Mouse (Mus musculus) lung, adult 18-20 months (tissue): ENCODE results near the gene Srgap1.

Experiments used
- DNase-seq, 2 experiments: peaks; one replicate each; pipeline ENCODE4 v3.0.0; 2022; ENCODE audit warnings: mixed read lengths in 2 of 2

Gene Srgap1

GRCm38 (mm10) chr10:121873063-121873489 is 174.0 kb downstream of the Srgap1 start:
- DNase-seq: no peak

GRCm38 (mm10) chr10:121869941-121870340 is 177.2 kb downstream of the Srgap1 start:
- no peak for DNase-seq

- DNase-seq: no peak
Observed at GRCm38 (mm10) chr10:121868255-121868654, 178.9 kb downstream of the Srgap1 start.

GRCm38 (mm10) chr10:121865503-121866239 is 181.4 kb downstream of the Srgap1 start:
- no peak for DNase-seq

GRCm38 (mm10) chr10:121860924-121861323 is 186.2 kb downstream of the Srgap1 start:
- DNase-seq: no peak

DNA sequence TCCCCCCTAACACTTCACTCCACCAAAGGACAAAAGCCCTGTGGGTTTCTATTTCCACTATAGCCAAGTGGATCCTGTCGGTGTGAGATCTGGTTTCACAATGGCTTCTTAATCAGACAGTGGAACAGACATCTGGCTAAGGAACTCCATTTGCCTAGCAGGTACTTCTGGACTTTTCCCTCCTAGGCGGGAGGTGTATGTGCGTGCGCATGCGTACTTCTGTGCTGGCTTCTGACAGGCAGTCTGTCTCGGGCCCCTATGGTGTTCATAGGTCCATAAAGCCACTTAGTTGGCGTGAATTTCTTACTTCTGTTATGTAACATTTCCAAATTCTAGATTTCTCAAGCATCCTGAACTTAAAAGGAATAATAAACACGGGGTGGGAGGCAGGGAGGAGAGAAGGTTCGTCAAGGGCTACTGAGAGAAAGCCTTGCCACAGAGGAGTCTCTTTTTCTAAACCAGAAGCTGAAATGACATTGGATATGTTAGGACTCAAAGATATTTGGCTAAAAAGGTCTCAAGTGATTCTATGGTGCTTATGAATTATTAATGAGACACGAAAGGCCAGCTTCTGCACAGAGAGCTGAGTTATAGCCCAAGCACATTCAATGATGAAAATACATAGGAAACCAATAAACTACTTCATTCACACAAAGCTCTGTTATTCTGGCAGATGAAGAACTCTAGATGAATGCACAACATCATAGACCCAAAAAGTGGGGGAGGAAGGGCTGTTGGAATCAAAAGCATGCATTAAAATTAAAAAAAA is 187.1 kb downstream of the Srgap1 start:
- DNase-seq: no peak

DNA sequence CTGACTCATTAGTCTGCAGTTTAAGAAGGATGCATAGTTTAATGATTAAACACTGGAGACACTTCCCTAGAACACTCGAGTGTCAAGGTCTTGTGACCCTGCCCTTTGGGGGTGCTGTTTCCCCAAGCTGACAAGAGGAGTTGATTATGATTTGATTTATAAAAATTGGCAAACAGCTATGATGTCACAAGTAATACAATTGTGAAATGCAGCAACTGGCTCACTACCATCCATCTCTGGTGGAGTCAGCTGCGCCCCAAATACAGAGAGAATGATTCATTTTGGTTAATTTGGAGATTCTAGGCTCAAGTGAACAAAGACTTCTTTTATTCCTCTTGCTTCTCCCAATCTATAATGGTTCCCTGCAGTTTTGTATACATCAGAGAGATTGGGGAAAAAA is 188.2 kb downstream of the Srgap1 start:
- DNase-seq: no peak

- DNase-seq: no peak
Observed at GRCm38 (mm10) chr10:121858086-121858485, 189.0 kb downstream of the Srgap1 start.

DNA sequence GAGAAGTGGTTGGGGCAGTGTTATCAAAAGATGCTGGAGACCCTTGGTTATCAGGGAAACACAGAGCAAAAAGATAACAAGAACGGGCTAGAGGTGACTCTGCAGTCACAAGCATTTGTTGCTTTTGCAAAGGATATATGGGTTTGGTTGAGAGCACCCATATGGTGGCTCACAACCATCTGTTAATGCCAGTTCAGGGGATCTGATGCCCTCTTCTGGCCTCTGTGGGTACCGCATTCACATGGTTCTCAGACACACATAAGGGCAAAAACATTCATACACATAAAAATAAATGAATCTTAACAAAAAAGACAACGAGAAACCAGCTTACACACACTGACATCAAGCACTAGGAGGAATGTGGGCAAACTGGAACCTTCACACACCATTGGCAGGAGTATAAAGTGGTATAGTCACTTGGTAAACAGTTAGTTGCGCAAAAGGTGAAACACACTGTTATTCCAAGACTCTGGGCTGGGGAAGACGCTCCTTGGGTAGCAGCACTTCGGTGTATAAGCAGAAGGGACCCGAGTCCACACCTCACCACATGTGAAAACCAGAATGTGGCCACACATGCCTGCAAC is 191.2 kb downstream of the Srgap1 start:
- DNase-seq: peak in 1 of 2 experiments; percentile 26

DNA sequence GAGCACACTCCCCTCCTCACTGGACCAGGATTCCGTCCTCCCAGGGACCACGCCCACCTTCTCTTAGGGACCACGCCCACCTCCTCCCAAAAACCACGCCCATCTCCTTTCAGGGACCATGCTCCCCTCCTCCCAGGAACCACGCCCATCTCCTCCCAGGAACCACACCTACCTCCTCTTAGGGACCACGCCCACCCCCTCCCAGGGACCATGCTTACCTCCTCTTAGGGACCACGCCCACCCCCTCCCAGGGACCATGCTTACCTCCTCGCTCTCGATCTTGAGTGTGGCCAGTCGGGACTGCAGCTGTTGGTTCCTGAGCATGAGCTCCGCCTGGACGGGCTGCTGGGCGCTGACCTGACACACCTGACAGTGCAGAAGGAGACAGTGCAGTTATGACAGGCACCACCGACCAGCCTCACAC is 193.7 kb downstream of the Srgap1 start:
- no peak for DNase-seq

GRCm38 (mm10) chr10:121849496-121849895 is 197.6 kb downstream of the Srgap1 start:
- peak in 1 of 2 experiments; percentile 12 for DNase-seq

DNA sequence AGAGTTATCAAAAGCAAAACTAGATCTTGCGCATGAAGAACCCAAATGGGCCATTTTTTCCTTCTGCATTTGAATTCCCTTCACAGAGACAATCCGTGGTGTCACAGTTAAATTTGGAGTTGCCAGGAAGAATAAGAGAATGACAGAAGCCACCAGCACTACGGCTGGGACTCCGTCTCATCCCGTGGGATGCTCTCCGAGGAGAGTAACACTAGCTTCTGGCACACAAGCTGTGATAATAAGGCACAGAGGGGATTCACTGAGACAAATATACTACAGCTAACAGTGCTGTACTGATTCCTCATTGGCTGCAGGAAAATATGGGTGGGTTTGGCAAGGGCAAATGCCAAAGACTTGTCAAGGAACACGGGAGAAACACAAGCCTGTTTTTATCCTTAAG is 201.4 kb downstream of the Srgap1 start:
- DNase-seq: no peak

GRCm38 (mm10) chr10:121837166-121837898 is 209.8 kb downstream of the Srgap1 start:
- DNase-seq: peak in 1 of 2 experiments; percentile 10

GRCm38 (mm10) chr10:121836507-121837165 is 210.5 kb downstream of the Srgap1 start:
- peak; percentile 31 to 39 for DNase-seq

DNA sequence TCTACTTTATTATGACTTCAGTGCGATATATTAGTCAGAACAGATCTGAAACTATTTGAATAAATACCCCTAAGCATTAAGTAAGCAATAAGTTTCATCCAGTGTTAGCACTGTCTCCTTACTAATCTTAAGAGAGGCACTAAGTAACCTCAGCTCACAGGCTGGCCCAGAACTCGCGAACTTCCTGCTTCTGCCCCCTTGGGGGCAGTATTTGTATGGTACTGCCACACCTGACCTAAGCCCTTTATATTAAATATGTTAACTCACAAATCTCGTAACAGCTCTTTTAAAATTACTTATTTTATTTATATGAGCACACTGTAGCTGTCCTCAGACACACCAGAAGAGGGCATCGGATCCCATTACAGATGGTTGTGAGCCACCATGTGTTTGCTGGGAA is 213.7 kb downstream of the Srgap1 start:
- DNase-seq: no peak

DNA sequence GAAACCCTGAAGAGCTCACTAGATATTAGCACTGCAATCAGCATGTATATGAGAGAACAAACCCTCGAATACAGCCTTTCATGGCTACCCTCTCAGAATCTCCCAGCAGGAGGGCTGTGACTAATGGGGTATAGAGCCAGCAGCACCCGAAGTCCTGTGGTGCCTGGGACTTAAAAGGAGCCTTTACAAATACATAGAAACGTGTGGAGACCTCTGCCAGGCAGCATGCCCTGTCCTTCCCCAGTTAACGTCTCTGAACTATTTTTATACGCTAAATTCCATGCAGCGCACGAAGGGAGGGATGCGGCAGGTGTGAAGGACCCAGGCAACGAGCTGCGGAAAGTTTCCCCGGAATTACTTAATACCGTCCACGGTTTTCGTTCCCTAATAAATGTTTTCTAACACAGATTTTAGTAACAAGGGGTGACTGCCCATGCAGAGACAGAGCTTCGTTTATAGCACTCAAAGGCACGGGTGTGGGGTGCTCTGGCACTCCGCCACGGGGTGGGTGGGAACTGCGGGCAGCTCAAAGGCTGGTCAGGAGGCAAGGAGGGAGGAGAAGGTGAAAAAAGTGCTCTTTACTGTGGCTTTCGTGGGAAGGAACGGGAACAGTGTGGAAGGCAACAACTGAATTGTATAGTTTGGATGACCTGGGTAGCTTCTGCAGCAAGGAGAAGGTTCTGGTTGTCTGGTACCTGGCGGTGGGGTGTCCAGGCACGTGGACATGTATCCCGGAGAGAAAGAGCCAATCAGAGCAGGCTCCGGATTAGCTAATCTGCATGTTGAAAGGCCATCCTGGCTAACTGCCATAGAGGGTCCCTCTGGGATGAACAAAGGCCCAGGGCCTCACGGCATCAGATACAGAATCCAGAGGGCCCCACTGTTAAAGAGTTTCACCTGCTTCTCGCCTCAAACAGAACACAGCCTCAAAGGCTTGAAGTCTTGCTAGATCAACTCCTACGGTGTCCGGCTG is 216.5 kb downstream of the Srgap1 start:
- no peak for DNase-seq

DNA sequence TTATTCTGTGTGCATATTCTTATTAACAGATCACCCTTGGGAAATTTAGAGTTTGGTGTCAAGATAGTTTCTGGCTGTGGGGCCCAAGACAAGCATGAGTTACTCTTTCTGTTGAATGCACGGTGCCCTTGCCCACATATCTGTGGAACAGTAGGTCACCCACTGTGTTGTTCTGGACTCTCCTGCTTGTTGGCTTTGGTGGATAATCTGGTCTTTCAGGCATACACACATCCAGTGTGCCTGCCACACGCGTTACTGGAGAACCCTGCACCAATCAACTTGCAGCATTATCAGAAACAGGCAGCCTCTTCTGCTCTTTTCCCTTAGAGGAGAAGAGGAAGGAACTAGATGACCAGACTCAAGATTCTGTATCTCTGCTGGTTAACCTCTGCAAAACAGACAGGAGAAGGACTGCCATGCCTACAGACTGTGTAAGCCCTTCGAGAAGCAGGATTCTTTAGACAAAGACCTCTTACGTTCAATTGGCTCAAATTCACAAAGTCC is 217.3 kb downstream of the Srgap1 start:
- DNase-seq: no peak

- no peak for DNase-seq
Observed at GRCm38 (mm10) chr10:121829034-121829433, 218.1 kb downstream of the Srgap1 start.

DNA sequence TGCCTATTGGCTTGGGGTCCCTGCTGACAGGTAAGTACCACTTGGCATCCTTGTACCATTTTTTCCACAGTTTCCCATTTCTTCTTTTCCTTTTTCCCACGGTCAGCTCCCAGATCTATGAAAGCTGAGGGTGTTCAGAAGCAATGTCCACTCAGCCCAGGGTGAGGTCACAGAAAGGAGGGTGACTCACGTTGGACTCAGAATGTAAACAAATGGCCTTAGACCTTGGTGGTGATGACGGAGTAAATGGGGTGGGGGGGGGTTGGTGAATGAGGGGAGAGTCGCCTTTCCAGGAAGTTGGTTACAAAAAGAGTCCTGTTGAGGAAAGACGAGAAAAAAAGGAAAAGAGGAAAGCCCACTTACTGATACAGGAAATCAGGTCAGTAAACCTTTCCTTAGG is 224.4 kb downstream of the Srgap1 start:
- no peak for DNase-seq

- no peak for DNase-seq
Observed at GRCm38 (mm10) chr10:121820846-121821245, 226.3 kb downstream of the Srgap1 start.

- DNase-seq: no peak
Observed at GRCm38 (mm10) chr10:121817983-121818382, 229.1 kb downstream of the Srgap1 start.
